Mouse (Mus musculus): Measurements from ENCODE around the gene Deaf1.

The Deaf1 gene

DNA sequence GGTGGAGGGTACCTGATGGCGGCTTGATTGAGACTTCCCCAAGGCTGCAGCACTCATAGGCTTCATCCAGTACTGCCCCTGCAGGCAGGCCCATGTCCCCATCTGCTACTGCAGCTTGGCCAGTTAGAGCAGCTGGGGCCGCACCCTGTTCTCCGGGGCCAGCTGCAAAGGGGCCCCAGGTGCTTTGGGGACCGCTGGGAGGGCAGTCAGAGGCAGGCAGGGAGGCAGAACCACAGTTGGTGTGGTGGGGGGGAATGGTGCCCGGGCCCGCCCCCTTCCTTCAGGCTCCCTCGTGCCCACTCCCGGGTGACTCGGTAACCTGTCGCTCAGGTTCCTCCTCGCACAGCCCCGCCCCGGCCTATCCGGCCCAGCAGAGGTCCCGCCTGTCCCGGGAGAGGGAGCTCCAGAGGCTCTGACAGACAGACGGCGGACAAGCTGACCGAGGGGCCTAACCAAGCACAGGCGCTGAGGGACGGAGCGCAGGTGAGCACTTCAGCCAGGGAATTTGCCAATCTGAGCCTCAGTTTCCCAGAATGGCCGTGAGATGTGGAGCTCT lies 11.2 kb upstream of the Deaf1 start, which contains the start of gene Eps8l2:
Gene Eps8l2, plus strand, starts transcription at position 305 of the 556 bp plus-strand sequence.
- peak; percentile 87 to 89 for DNase-seq

GRCm38 (mm10) chr7:141337716-141338416 lies 10.4 kb upstream of the Deaf1 start:
- peak; percentile 38 to 65 for DNase-seq

GRCm38 (mm10) chr7:141336296-141336695 lies 8.8 kb upstream of the Deaf1 start:
- no peak for DNase-seq

DNA sequence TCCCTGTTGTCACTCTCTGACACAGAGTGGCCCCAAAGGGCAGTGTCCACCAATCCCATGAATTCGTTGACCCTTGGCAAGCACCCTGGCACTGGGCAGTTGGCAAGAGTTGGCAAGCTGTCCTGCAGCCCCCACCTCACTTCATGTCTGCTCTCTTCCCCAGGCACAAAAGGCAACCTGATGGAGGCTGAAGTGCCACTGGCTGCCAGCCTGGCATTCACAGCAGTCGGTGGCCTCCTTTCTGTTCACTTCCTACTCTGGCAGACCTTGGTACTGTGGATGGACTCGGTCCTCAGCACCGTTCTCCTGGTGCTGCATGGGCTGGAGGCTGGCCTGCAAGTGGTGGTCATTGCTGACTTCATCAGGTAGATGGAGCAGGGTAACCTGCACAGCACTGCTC lies 8.2 kb upstream of the Deaf1 start:
- no peak for DNase-seq

DNA sequence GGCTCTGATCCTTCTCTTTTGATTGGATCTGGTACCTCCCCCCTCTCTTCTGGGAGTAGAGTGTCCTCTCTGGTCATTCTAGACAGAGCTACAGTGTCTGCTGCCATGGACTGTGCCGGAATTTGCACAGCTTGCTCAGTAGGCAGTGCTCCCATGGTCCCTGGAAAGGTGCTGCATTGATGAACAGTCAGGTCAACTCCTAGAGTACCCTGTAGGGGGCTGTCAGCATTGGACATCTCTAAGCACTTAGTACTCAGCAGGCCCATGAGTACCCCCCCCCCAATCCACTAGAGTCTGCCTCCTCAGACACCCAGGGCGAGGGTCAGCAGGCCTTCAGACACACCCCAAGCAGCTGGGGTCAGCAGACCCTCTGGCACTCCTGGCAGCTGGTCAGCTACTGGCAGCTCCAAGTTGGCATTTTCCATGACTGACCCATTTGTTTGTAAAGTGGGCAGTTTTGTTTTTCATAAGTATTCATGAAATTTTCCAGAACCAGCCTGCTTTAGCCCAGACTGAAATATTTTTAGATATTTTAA lies 7.6 kb upstream of the Deaf1 start:
- DNase-seq, result no peak

DNA sequence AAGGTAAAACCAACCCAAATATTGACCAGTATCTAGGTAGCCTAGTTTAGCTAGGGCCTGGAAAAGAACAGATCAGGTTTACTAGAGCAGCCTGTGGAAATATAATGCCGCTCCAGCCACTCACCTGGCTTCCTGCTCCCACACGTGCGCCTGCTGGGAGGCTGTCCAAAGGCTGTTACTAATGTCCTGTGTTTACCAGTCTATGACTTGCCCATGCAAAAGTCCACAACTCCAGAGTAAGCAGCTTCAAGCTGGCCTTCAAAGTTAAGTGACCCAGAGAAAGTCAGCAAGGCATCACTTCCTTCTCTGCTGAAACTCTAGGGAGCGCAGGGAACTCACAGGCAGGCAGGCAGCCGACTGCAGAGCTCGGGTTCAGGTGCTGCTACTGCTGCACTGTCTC lies 4.5 kb upstream of the Deaf1 start:
- DNase-seq, result peak; percentile 86 to 92

- DNase-seq, result no peak
Measured at GRCm38 (mm10) chr7:141330706-141331105, 3.2 kb upstream of the Deaf1 start.

GRCm38 (mm10) chr7:141328373-141328990 lies 992 bp upstream of the Deaf1 start:
- no peak for DNase-seq

GRCm38 (mm10) chr7:141326546-141327446 lies 694 bp downstream of the Deaf1 start:
- no peak for DNase-seq

- DNase-seq, result peak; percentile 44 to 49
Measured at GRCm38 (mm10) chr7:141324686-141325085, 2.8 kb downstream of the Deaf1 start.

- no peak for DNase-seq
Measured at GRCm38 (mm10) chr7:141319446-141319845, 8.0 kb downstream of the Deaf1 start.

DNA sequence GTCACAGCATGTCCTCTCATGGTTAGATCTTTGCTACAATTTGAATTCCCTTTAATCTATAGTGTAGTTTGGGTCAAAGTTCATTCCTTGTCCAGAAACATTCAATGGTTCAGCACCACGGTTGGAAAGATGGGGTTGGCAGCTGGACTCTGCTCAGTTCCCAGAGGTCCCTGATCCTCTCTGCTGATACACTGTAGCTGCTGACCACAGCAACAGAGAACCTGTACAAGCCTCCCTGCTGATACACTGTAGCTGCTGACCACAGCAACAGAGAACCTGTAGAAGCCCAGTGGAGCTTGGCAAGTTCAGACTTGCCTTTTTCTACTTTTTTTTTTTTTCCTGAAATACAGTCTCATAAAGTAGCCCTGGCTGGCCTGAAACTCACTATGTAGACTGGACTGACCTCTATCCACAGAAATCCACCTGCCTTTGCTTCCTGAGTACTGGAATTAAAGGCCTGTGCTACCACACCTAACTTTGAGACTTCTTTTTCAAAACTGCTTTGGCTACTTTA lies 9.8 kb downstream of the Deaf1 start:
- DNase-seq, result no peak

- DNase-seq, result peak; percentile 86 to 90
Measured at GRCm38 (mm10) chr7:141315974-141316373, 11.5 kb downstream of the Deaf1 start.

DNA sequence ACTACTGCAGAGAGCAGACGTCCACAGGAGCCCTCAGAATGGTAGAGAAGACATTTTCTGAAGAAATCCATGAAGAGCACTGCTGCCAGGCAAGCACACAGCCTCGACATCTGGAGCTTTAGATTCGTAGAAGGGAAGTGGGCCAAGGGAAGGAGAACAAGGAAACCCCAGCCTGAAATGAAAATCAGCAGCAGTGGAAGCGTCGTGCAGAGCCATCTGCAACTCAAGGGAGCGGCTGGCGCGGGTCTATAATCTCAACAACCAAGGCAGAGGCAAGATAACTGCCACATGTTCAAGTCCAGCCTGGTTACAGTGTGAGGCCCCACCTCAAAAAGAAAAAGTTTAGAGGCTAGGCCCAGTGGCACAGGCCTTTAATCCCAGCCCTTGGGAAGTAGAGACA lies 12.4 kb downstream of the Deaf1 start:
- no peak for DNase-seq

GRCm38 (mm10) chr7:141314416-141314815 lies 13.1 kb downstream of the Deaf1 start:
- DNase-seq, result no peak

- no peak for DNase-seq
Measured at GRCm38 (mm10) chr7:141304537-141304936, 23.0 kb downstream of the Deaf1 start.

GRCm38 (mm10) chr7:141302702-141303268 lies 24.7 kb downstream of the Deaf1 start:
- DNase-seq, result peak; percentile 25 to 31

DNA sequence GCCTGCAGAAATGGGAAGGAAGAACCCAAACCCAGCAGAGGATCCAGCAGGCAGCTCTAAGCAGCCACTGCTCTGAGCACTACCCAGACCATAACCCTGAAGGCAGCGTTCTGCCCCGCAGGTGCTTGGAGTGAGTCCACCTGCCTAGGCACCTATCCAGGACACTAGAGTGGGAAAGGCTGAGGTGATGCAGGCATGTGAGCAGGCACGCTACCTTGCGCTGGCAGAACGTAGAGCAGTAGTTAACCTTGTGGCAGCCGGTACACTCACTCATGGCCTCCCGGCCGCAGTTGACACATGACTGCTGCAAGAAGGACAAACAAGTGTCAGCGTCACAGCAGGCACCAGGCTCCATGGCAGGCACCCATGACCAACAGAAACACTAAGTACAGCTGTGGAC lies 26.1 kb downstream of the Deaf1 start:
- DNase-seq, result peak; percentile 43 to 54

DNA sequence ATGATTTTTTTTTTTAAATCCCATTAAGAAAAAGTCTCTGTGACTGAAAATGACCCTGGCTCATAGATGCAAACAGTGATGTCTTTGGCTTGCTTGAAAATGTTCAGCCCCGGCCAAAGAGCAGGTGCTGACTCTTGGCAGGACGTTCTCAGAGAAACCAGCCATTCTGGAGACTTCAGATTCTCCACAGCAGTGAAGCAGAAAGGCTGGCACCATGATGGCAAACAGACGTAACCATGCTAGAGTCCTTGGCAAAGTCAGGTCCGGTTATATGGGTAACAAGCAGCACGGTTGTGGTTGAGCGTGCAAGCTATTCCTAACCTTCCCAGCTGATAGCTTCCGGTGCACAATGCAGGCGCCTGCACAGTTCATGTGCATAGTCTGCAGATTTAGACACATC lies 28.3 kb downstream of the Deaf1 start:
- DNase-seq, result no peak

DNA sequence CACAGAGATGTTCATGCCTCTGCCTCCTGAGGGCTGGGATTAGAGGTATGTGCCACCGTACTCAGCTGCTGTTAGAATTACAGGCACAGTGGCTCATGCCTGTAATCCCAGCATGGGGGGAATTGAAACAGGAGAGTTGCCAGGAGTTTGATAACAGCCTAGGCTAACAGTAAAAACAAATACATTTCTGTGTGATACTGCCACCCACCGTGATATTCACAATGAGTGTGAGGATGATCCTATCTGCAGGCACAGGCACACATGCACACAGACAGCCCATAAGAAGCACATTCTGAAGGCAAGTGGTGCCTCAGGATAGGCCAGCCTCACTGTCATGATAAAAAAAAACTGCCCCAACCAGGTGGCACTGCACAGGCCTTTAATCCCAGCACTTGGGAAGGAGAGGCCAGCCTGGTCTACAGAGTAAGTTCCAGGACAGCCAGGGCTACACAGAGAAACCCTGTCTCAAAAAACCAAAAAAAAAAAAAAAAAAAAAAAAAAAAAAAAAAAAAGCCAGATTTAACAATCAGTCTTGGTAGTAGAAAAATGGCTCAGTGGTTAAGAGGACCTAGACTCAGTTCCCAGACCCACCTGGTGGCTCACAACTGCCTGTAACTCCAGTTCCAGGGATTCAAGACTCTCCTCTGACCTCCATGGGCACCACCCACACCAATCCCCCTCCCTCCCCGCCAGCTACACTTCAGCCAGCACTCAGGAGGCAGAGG lies 29.4 kb downstream of the Deaf1 start:
- DNase-seq, result no peak

- DNase-seq, result no peak
Measured at GRCm38 (mm10) chr7:141294479-141294878, 33.0 kb downstream of the Deaf1 start.
